Comparison of ENCODE assay signal across 7 mouse cellular contexts in the genomic region with DNA sequence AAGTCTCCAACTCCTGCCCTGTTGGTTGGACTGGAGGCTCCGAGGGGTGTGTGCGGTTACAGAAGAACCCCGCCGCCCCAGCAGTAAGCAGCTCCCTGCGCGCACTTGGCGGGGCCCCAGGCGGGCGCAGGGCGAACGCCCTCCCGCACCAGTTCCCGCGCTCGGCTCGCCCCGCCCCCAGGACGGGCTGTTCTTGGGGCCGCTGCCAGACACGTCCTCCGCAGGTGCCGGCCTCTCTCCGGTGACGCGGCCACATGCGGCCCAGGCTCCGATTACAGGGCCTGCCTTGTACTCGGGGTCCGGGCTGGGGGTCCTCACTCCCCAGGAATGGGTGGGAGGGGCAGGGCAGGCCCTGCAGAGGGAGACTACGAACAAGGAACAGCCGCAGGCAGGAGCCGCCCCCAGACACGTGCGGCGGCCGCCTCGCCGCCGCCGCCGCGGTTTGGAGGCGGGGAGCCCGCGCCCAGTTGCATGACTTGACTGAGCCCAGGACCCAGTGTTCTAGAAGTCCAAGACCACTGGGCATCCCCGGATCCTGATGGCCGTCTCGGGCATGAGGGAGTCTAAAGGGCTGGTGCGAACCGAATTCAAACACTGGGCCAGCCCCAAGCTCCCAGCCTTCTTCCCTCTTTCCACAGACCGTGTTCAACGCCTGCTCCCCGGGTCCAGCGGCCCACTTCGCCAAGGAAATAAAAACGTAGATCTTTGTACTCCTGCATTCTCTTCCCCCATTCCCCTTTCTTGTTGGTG. TPM values are rescaled to one million over a fixed set of nuclear protein-coding genes. Genes with fewer than 3 reads are reported as not detected.
DNase-seq lines count a peak whose midpoint lies in the region; ATAC-seq and TF ChIP-seq lines count a peak whose summit lies in the region.

No protein-coding gene starts in this region.

- H3K9me3 ChIP-seq in intestine, embryonic 15.5 days: peaks cover 10% of the 10 kb centered on the region; the same call in 1 of the 2 replicates

- peak overlapping the region; percentile 67 for H3K4me3 ChIP-seq in gastrocnemius, adult 2 months
- H3K4me3 ChIP-seq in intestine, embryonic 15.5 days (replicated peaks): peak overlapping the region; percentile 26
- H3K4me3 ChIP-seq in lung, adult 2 months (replicated peaks; ENCODE audit: extremely low read depth, low read depth, low read length): no peak overlapping the region

- no peak for TF ChIP-seq POLR2A in lung, adult 2 months (IDR thresholded peaks at IDR 0.05; ENCODE audit: borderline replicate concordance, extremely low read depth, low read depth, low read length)

- no peaks in the 10 kb centered on the region for H3K36me3 ChIP-seq in intestine, embryonic 15.5 days

- no peak overlapping the region for H3K27ac ChIP-seq in gastrocnemius, adult 2 months
- peak overlapping the region; percentile 77 for H3K27ac ChIP-seq in intestine, embryonic 15.5 days

- 0 out of 2 replicates have a peak, but pooled peaks cover 18% of the 10 kb centered on the region for H3K4me1 ChIP-seq in intestine, embryonic 15.5 days (replicated peaks)
- H3K4me1 ChIP-seq in lung, adult 2 months (ENCODE audit: control insufficient read depth, insufficient read depth, low read length): peaks cover 4% of the 10 kb centered on the region; the same call in 1 of the 2 replicates

- 21% methylated on average over 56 of the region's 56 CpGs for WGBS in intestine, embryonic 15.5 days
- 16% methylated on average over 56 of the region's 56 CpGs for WGBS in lung, adult 2 months

- peak; percentile 39 for ATAC-seq in intestine, embryonic 15.5 days

- no peak for TF ChIP-seq CTCF in gastrocnemius, adult 2 months (IDR thresholded peaks at IDR 0.05)
- TF ChIP-seq CTCF in lung, adult 2 months (IDR thresholded peaks at IDR 0.05; ENCODE audit: insufficient read depth, low read length): no peak

- DNase-seq in MEL-GATA-1-ER (ENCODE audit: extremely low read depth, low read depth): peak; percentile 42
- DNase-seq in adrenal gland, postnatal 10 days: peak; percentile 82
- DNase-seq in gastrocnemius, adult 2 months: peak; percentile 61
- peak; percentile 31 for DNase-seq in lung, adult 2 months
- peak; percentile 50 for DNase-seq in ovary, postnatal 14 days (ENCODE audit: low spot score)
- DNase-seq in MN1 (ENCODE audit: low spot score): no peak

- H3K27me3 ChIP-seq in intestine, embryonic 15.5 days (replicated peaks): no peaks in the 10 kb centered on the region; the same call in 1 of the 2 replicates

- H3K9ac ChIP-seq in intestine, embryonic 15.5 days: peak overlapping the region; percentile 35

- H3K4me2 ChIP-seq in intestine, embryonic 15.5 days (replicated peaks): peak overlapping the region; percentile 60

- intact Hi-C loops in gastrocnemius, adult 2 months (cut with DNase I): loop anchor here (5.0 to 10.0 kb wide), 6 partner anchors 58 to 460 kb away; a partner anchor contains a TSS

RNA-seq across cellular contexts. Expression of a gene that starts 4.1 kb away (rescaled TPM):
- total RNA-seq in adrenal gland, postnatal 10 days (2021): 100 to 1,000 TPM; 386 to 453 TPM
- total RNA-seq in gastrocnemius, adult 2 months (2021): 10 to 100 TPM; 23.2 to 23.5 TPM
- 672 and 702 TPM in 2 replicates for polyA plus RNA-seq in intestine, embryonic 15.5 days (2015; fragmentation: Nextera tagmentation; extraction: Ambion mirVana)
- 31.6 and 34.5 TPM in 2 replicates for polyA plus RNA-seq in lung, adult 2 months (2012; rRNA removed)

RNA-seq across cellular contexts. Expression of a gene that starts 8.6 kb away (rescaled TPM):
- total RNA-seq in adrenal gland, postnatal 10 days (2021): 10 to 100 TPM in 1 of 2 experiments, 1 to 10 TPM in 1; 6.5 to 15.0 TPM
- under 1 TPM; 0.17 to 0.20 TPM for total RNA-seq in gastrocnemius, adult 2 months (2021)
- polyA plus RNA-seq in intestine, embryonic 15.5 days (2015; fragmentation: Nextera tagmentation; extraction: Ambion mirVana): 11.4 and 13.4 TPM in 2 replicates
- polyA plus RNA-seq in lung, adult 2 months (2012; rRNA removed): 27.2 and 29.1 TPM in 2 replicates

RNA-seq across cellular contexts. Expression of a gene that starts 38.0 kb away (rescaled TPM):
- total RNA-seq in adrenal gland, postnatal 10 days (2021): under 1 TPM in 1 of 2 experiments, not detected in 1; 0.82 TPM
- total RNA-seq in gastrocnemius, adult 2 months (2021): not detected
- 13.6 and 17.7 TPM in 2 replicates for polyA plus RNA-seq in intestine, embryonic 15.5 days (2015; fragmentation: Nextera tagmentation; extraction: Ambion mirVana)
- polyA plus RNA-seq in lung, adult 2 months (2012; rRNA removed): 5.1 and 6.1 TPM in 2 replicates

Comparison
In these comparisons a context has a peak if more than half of its experiments do, and no peak if none do; other contexts are left out.
1. RNA of a gene that starts 4.1 kb away (total RNA-seq): 386 to 453 TPM in adrenal gland, postnatal 10 days; 23.2 to 23.5 TPM in gastrocnemius, adult 2 months; every median in the first group is over 10 times any median in the second.
2. RNA of a gene that starts 8.6 kb away (total RNA-seq): 6.5 to 15.0 TPM in adrenal gland, postnatal 10 days; 0.17 to 0.20 TPM in gastrocnemius, adult 2 months; every median in the first group is over 4 times any median in the second.